Mouse (Mus musculus): ENCODE results near the gene Cideb. TPM values are rescaled to one million over a fixed set of nuclear protein-coding genes. Genes with fewer than 3 reads are reported as not detected.

The Cideb gene
- total RNA-seq (2021), result 0.79 and 2.9 TPM in 2 replicates
- long read RNA-seq, transcript Cideb-201 (5 exons, 1,212 nt), result major isoform, 85 of 93 reads
- long read RNA-seq, partial matches to known transcripts, result 6 of 93 reads
- long read RNA-seq, other reads (novel, unspliced or antisense), result 2 of 93 reads

DNA sequence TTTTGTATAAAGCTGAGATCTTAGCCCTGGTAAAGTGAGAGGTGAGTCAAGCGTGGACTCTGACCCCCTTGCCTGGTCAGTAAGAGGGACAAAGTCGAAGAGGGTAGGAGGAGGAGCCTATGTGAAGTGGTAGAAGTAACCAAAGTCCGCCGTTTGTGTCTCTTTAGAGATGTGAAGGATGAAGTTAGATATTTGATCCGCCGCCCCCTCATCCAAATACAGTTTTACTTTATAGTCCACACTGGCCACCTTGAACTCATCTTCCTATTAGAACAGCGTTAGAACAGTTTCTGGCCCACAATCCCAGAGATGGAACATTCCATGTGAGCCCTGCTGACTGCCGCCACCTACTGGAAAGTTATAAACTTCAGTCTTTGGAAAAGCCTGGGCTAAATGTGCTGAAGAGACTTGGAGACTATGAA lies at the start of gene Cideb:
Gene Cideb (minus strand): TSS at position 96 of the 422 bp plus-strand sequence.
- no peak for DNase-seq

DNA sequence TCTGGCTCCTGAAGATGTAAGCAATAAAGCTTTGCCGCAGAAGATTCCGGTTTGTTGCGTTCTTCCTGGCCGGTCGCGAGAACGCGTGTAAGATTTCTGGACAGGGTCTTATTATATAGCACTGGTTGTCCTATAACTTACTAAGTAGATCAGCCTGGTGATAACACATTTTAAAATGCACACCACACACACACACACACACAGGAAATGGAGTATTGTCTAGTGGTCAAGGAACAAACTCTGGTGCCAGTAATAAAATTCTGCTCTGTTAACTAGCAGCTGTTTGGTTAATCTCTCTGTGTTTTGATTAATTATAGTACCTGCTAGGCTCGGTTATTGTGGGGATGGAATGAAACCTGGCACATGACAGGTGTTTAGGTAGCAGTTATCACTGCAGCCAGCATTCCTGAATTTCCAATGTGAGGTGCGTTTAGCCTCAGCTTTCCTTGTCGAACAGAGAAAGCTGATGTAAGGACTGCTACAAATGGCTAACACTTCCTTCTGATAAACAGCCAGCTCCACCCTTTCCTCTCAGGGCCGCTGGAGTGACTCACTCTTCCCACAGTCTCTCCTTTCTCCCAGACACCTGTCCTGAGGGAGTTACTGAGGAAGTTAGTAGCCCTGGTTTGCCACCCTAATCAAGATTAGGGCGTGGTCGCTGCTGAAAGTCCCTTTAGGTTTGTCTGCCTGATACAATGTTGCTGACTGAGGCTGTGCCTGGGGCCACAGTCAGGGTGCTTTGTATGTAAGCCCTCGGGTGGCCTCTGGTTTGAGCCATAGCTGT lies 37.3 kb upstream of the Cideb start:
- no peak for DNase-seq

- DNase-seq, result no peak
Measured at GRCm38 (mm10) chr14:55793946-55794345, 35.7 kb upstream of the Cideb start.

GRCm38 (mm10) chr14:55793461-55793860 lies 35.2 kb upstream of the Cideb start:
- DNase-seq, result no peak

- no peak for DNase-seq
Measured at GRCm38 (mm10) chr14:55788256-55789050, 30.2 kb upstream of the Cideb start, which contains the start of gene Ripk3. TSS of gene Ripk3 (minus strand) at chr14:55788865.

GRCm38 (mm10) chr14:55787731-55788130 lies 29.5 kb upstream of the Cideb start:
- DNase-seq, result no peak

GRCm38 (mm10) chr14:55785195-55785594 lies 26.9 kb upstream of the Cideb start:
- no peak for DNase-seq

- DNase-seq, result no peak
Measured at GRCm38 (mm10) chr14:55783958-55784235, 25.6 kb upstream of the Cideb start, which contains the start of gene Adcy4. TSS of gene Adcy4 (minus strand) at chr14:55784095.

DNA sequence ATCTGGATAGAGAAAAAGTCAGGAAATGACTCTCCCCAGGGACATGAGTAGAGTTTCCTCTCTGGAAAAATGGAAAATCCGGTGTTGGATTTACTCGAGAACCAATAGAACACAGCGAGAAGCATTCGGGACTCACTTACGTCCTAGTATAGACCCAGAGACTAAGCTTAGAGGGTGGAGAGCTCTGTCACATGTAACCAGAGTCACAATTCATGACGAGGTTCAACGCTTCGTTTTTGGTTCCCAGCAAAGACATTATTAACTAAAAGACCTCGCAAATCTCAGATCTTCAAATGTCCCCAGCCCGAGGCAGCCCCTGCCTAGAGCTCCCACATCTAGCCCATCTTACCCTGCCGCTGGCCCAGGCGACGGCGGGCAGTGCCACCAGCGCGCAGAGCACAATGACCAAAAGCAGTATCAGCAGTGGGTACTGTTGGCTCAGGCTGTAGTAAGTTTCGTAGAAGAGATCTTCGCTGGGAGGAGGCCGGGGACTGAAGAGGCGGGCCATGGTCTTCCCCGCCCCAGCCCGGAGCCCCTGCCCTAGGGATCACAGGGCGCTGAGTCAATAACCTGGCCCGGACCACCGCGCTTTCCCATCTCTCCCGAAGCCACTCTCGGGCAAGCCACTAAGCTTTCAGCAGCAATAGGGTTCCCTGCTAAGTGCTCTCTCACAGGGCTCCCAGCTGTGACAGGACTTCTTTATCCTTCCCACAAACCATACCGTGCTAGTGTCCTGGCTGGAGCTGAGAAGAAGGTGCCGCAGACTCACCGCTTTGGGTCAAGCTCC lies 25.1 kb upstream of the Cideb start:
- no peak for DNase-seq

DNA sequence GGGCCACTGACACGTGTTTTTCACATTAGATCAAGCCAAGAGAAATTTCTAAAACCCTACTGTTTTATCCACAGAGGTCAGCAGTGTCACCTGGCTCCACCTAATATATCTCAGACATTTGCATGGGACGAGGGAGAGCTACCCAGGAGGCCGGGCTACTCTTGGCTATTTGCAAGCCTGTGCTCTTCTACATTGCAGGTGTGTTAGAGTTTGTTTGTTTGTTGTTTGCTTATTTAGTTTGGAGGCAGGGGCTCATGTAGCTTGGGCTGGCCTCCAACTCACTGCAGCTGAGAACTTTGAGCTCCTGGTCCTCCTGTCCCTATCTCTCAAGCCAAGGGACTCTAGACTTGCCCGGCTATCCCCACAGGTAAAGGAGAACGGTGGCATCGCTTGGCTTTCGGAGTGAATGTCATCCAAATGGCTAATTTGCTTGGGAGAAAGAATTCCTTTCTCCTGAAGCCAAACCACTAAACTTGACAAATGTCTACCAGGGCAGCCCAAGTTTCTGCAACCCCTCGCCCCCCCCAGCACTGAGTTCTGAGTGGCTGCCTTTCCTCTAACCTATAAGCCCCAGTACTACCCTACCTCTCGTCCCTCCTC lies 24.2 kb upstream of the Cideb start:
- DNase-seq, result no peak

- peak; percentile 55 for DNase-seq
Measured at GRCm38 (mm10) chr14:55781310-55781709, 23.1 kb upstream of the Cideb start.

DNA sequence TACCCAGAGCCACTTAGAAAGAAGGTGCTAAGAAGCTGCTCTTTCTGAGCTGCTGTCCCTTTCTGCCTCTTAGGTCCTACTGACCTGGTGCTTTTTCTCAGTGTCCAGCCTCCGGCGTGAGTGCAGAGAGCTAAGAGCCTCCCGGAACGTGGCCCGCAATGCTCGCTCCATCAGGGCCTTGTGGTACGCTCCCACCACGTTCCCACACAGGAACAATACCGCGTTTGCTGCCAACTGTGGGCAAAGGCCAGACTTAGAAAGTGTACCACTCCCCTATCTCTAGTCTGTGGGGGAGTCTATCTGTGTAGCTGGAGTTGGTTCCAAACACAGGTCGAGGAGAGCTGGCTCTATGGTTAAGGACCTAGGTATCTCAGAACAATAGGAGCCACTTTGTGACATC lies 22.5 kb upstream of the Cideb start:
- DNase-seq, result no peak

DNA sequence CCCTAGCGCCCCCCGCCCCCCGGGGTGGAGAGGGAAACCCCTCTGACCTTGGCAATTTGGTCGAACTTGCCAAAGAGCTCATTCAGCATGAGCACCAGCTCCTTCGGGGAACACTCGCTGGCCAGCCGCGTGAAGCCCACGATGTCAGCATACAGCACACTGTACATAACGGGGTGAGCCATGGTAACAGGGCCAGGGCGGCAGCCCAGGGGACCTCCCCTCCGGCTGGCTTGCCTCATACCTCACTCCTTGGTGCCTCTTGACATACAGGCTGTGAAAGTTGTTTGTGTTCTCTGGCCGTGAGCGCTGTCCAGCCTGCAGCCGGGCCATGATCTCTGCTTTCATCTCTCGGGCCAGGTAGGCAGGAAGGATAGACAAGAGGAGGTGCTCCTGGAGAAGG lies 21.4 kb upstream of the Cideb start:
- DNase-seq, result no peak

DNA sequence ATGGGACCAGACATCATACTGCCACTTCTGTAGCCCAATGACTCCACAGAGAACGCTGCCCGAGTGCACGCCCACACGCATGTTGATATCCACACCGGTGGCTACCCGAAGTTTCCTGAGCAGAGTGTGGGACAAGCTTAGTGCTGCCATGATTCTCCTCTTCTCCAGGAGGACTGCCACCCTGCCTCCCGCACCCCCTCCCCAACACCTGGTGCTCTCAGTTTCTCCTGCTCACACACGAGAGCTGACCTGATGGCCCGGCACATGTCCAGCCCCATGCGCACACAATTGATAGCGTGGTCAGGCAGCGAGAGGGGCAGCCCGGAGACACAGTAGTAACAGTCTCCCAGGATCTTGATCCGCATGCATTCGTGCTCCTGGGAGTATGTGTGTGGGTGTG lies 20.4 kb upstream of the Cideb start:
- DNase-seq, result no peak

GRCm38 (mm10) chr14:55777806-55778205 lies 19.5 kb upstream of the Cideb start:
- no peak for DNase-seq

DNA sequence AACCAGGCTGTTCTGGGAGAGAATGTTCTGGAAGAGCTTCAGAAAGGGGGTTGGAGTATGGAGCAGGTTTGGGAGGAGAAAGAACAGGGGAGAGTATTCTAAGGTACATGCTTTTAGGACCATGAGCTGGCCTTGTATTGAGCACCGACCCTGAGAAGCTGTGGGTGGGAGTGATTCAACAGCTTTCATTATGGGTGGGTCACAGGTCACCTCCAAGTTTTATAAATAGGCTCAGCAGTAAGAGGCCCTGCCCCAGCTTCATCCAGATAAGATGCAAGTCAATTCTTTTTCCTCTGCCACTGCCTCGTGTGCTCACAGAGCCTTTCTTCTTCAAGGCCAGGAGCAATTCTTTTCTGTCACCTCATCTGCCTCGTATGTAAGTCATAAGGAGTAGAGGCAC lies 18.9 kb upstream of the Cideb start:
- no peak for DNase-seq

GRCm38 (mm10) chr14:55776711-55777110 lies 18.5 kb upstream of the Cideb start:
- no peak for DNase-seq

DNA sequence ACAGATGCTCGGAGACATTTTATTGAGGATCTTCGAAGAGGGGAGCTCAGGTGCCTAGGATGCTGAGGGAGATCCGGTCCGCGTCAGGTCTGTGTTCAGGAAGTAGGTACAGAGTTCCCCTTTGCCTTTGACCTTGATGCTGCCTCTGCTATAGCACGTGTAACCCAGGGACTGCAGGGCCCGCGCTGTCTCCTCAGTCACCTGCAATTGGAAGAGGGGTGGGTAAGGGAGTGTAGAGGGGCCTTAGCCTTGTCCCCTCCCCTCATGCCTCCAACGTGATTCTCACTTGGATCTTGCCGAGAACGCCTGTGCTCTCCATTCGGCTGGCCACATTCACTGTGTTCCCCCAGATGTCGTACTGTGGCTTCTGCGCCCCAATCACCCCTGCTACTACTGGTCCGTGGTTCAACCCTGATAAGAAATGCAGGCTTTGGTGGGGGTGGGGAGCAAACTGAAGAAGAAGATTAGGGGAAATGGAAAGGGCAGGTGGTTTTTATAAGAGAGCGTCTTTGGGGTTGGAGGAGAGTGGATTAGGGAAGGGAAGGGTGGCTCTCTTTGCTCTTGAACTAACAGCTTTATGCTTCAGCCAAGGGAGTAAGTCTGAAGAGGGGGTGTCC lies 10.9 kb upstream of the Cideb start:
- DNase-seq, result no peak

- DNase-seq, result no peak
Measured at GRCm38 (mm10) chr14:55768555-55768954, 10.3 kb upstream of the Cideb start.

DNA sequence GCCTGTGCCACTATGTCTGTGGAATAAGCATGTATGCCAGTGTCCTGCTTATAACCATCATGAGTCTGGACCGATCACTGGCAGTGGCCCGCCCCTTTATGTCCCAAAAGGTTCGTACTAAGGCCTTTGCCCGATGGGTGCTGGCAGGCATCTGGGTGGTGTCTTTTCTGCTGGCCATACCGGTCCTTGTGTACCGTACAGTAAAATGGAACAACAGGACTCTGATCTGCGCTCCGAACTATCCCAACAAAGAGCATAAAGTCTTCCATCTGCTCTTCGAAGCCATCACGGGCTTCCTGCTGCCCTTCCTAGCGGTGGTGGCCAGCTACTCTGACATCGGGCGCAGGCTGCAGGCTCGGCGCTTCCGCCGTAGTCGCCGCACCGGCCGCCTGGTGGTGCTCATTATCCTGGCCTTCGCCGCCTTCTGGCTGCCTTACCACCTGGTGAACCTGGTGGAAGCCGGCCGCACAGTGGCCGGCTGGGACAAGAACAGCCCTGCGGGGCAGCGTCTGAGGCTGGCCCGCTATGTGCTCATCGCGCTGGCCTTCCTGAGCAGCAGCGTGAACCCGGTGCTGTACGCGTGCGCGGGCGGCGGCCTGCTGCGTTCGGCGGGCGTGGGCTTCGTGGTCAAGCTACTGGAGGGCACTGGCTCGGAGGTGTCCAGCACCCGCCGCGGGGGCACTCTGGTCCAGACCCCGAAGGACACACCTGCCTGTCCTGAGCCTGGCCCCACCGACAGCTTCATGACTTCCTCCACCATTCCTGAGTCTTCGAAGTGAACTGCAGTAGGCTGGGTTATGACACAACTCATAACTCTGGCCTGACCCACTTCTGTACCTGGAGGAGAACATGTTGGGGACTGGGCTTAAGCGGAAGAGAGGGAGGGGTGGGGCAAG lies 9.5 kb upstream of the Cideb start:
- DNase-seq, result peak; percentile 65

- no peak for DNase-seq
Measured at GRCm38 (mm10) chr14:55765696-55766095, 7.4 kb upstream of the Cideb start, which contains the start of gene Ltb4r1. TSS of gene Ltb4r1 (plus strand) at chr14:55765962.

Data from adrenal gland, postnatal 25 days (tissue).